Mouse (Mus musculus): Measurements from ENCODE around the gene Gm49383. TPM values are rescaled to one million over a fixed set of nuclear protein-coding genes. Genes with fewer than 3 reads are reported as not detected.
A peak's percentile ranks its signal among the peaks of the same experiment; 100 is the strongest.

Gm49383 gene
- polyA plus RNA-seq, 1 experiment from 2014 or later, result 18.2 TPM

GRCm38 (mm10) chr12:69158366-69158764 is 38.5 kb downstream of the Gm49383 start:
- Histone ChIP-seq H3K27ac (replicated peaks) (peak overlapping the region; percentile 96), H3K4me3 (peak overlapping the region; percentile 73), H3K27me3 (no peaks in the 10 kb centered on the region), H3K4me2 (peak overlapping the region; percentile 74), H3K9ac (peak overlapping the region; percentile 89), H3K36me3 (peaks cover 21% of the 10 kb centered on the region), H3K4me1 (replicated peaks) (peaks cover 13% of the 10 kb centered on the region), H3K9me3 (no peaks in the 10 kb centered on the region)
- 1% methylated on average over 19 of the region's 19 CpGs for WGBS
- no peak for ATAC-seq (ENCODE audit: low read depth)

DNA sequence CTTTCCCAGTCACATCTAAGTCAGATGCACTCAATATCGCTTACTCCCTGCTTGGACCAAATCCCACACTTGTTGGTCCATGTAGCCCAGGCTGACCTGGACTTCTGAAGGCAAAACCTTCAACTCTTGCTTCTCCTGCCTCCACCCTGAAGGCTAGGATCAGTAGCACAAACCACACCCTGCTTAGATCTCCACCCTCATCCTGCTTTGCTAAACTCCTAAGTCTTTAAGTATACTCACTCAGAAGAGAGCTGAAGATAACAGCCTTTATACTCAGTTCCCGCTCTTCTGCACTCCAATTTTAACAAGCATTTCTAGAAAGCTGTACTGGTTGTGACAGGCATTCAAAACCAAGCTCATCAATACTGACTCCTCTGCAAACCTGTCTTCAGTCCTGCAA is 39.8 kb downstream of the Gm49383 start:
- 95% methylated on average over 2 of the region's 2 CpGs for WGBS
- H3K4me1 ChIP-seq (replicated peaks), result peaks cover 13% of the 10 kb centered on the region
- no peak overlapping the region for H3K9ac ChIP-seq
- H3K27me3 ChIP-seq, result no peaks in the 10 kb centered on the region
- no peaks in the 10 kb centered on the region for H3K9me3 ChIP-seq
- no peak overlapping the region for H3K4me3 ChIP-seq
- H3K36me3 ChIP-seq, result peaks cover 21% of the 10 kb centered on the region
- no peak overlapping the region; the same call in 1 of the 2 replicates for H3K4me2 ChIP-seq
- no peak for ATAC-seq (ENCODE audit: low read depth)
- no peak overlapping the region for H3K27ac ChIP-seq (replicated peaks)

DNA sequence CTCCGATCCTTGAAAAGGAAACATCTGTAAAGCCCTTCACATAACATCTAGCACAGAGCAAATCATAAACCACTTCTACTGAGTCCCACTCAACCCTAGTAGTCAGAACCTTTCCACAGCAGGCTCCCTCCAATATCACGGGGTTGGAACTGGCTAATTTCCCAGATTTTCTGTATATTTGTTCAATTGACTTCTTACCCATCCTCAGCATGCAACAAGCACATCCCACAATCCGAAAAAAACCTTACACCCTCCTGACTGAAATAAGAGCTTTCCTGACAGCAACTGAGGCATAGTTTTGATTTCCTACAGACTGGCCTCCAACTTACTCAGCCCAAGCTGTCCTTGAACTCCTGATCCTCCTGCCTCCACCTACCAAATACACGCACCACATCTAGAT is 40.5 kb downstream of the Gm49383 start:
- H3K9me3 ChIP-seq, result no peaks in the 10 kb centered on the region
- H3K27me3 ChIP-seq, result no peaks in the 10 kb centered on the region
- 84% methylated on average over 4 of the region's 4 CpGs for WGBS
- ATAC-seq (ENCODE audit: low read depth), result no peak
- H3K36me3 ChIP-seq, result peaks cover 21% of the 10 kb centered on the region
- peaks cover 13% of the 10 kb centered on the region for H3K4me1 ChIP-seq (replicated peaks)
- H3K27ac ChIP-seq (replicated peaks), result no peak overlapping the region
- no peak overlapping the region for H3K9ac ChIP-seq
- H3K4me2 ChIP-seq, result no peak overlapping the region
- no peak overlapping the region for H3K4me3 ChIP-seq

DNA sequence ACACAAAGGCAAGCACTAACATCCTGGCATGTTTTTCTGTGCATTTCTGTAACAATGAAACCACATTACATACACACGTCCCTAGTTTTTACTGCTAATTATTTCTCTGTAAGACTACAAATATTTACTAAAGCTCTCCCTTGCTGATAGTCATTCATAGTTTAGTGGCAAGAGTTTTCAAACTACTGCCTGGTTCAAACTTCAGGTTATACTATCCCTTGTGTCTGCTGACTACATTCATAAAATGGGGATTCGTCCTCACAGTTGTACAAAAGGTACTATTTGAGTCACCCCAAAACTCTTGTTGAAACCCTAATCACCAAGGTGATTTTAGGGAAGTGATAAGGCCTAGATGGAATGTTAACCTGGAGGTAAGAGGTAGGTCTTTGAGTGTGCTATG is 41.0 kb downstream of the Gm49383 start:
- Histone ChIP-seq H3K27me3 (no peaks in the 10 kb centered on the region), H3K4me3 (no peak overlapping the region), H3K9me3 (no peaks in the 10 kb centered on the region), H3K27ac (replicated peaks) (no peak overlapping the region), H3K4me2 (no peak overlapping the region), H3K9ac (no peak overlapping the region), H3K36me3 (peaks cover 21% of the 10 kb centered on the region), H3K4me1 (replicated peaks) (peaks cover 13% of the 10 kb centered on the region)
- no peak for ATAC-seq (ENCODE audit: low read depth)
- WGBS, result 84% methylated on average over 2 of the region's 2 CpGs

DNA sequence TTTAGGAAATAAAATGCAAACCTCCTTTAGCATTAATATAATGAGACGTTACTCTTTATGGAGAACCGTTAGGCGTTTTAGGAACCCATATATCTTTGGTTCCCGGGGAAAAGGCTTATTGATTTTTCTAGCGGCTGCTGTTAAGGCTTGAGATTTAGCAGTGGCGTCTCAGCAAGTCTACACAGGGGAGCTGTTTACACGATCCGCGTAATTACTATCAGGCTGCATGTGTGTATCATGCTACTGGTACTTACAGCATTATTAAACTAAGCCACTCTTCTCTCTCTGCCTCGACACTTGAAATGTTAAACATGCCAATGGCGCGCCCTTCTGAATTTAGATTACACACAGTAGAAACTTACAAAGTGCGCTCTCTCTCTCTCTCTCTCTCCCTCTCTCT is 46.9 kb downstream of the Gm49383 start:
- H3K9me3 ChIP-seq, result no peaks in the 10 kb centered on the region

DNA sequence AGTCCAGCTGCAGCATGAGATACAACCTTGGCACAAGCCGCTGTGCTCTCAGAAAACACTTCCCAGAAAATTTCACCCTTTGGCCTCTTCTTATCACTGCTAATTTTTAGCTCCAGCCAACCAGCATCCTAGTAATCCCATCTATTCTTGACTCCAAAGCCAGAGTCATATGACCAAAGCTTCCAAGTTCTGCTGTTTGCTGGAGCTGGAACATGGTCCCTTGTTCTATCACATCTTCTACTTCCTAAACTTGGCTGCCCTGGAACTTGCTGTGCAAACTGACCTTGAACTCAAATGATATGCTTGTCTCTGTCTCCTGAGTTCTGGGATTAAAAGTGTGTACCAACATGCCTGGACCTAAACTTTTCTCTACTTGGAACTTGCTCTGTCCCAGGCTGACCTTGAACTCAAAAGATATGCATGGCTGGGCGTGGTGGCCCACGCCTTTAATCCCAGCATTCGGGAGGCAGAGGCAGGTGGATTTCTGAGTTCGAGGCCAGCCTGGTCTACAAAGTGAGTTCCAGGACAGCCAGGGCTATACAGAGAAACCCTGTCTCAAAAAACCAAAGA is 49.7 kb downstream of the Gm49383 start:
- no peak overlapping the region for H3K9ac ChIP-seq
- WGBS, result 91% methylated on average over 5 of the region's 5 CpGs
- H3K9me3 ChIP-seq, result no peaks in the 10 kb centered on the region
- H3K4me3 ChIP-seq, result no peak overlapping the region
- H3K4me2 ChIP-seq, result no peak overlapping the region
- H3K4me1 ChIP-seq (replicated peaks), result peaks cover 21% of the 10 kb centered on the region
- no peaks in the 10 kb centered on the region for H3K36me3 ChIP-seq
- H3K27ac ChIP-seq (replicated peaks), result no peak overlapping the region
- no peak for ATAC-seq (ENCODE audit: low read depth)
- H3K27me3 ChIP-seq, result no peaks in the 10 kb centered on the region

More for the DNA sequence above, 46.9 kb downstream of the Gm49383 start:
- Histone ChIP-seq H3K4me1 (replicated peaks) (peaks cover 21% of the 10 kb centered on the region), H3K9ac (no peak overlapping the region), H3K36me3 (no peaks in the 10 kb centered on the region), H3K4me2 (peak overlapping the region; percentile 24), H3K4me3 (no peak overlapping the region), H3K27ac (replicated peaks) (peak overlapping the region; percentile 72), H3K27me3 (no peaks in the 10 kb centered on the region)
- ATAC-seq (ENCODE audit: low read depth), result peak; percentile 86
- WGBS, result 52% methylated on average over 13 of the region's 13 CpGs

DNA sequence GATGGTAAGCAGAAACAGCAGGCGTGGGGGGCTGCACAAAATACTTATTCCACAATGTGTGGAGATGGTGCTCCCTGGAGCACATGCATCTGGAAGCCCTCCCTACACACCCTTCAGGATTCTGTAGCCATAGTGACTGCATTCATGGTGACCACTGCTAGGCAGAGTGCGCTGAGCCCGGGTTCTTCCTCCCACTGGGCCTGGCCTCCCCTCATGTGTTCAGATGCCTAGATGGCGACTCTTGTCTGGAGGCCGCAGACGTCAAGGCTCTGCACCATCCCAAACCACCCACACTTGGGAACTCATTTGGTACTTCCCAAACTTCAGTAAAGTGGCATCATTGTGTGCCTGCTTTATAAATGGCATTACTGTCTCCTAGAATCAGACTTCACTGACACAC is 53.4 kb downstream of the Gm49383 start:
- no peak for ATAC-seq (ENCODE audit: low read depth)
- H3K27me3 ChIP-seq, result no peaks in the 10 kb centered on the region

DNA sequence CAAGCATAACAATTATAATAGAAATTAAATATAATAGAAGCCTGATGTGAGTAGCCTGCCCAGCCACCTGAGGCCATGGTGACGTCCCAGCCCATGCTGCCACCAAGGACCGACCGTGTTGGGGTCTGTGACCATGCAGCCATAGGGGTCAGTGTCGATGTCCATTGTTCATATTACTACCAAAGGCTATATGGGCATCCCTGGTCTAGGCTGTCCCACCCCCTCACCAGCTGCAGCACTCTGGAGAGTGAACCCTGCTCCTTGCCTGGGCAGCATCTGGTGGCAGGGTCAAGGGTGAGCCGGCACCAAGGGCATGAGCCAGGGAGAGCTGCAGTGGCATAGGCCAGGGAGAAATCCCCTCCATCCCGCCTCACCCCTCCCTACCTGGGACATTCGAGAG is 57.1 kb downstream of the Gm49383 start:
- 90% methylated on average over 7 of the region's 7 CpGs for WGBS
- no peak for ATAC-seq (ENCODE audit: low read depth)

More for the DNA sequence above, 53.4 kb downstream of the Gm49383 start:
- Histone ChIP-seq H3K27ac (replicated peaks) (no peak overlapping the region), H3K4me2 (no peak overlapping the region), H3K9me3 (no peaks in the 10 kb centered on the region), H3K4me3 (no peak overlapping the region), H3K9ac (no peak overlapping the region), H3K4me1 (replicated peaks) (peaks cover 5% of the 10 kb centered on the region), H3K36me3 (no peaks in the 10 kb centered on the region)
- 71% methylated on average over 6 of the region's 6 CpGs for WGBS

DNA sequence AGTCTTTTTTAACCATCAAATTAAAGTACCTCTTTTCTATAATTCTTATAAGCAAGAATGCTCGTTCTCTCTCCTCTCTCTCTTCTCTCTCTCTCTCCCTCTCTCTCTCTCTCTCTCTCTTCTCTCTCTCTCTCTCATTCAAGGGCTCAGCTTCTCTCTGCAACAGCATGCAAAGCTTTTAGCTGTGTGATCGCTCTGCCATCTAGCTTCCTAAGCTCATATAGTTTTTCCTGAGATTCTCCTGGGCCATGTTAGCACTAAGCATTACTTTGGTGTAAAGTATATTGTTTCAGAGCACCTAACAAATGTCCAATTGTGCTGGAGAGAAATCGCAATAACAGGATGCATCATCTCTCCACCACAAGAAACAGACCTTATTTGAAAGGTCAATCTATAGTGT is 57.7 kb downstream of the Gm49383 start:
- Histone ChIP-seq H3K27me3 (no peaks in the 10 kb centered on the region), H3K9ac (no peak overlapping the region), H3K4me1 (replicated peaks) (no peaks in the 10 kb centered on the region), H3K4me3 (no peak overlapping the region), H3K9me3 (no peaks in the 10 kb centered on the region), H3K27ac (replicated peaks) (no peak overlapping the region), H3K36me3 (no peaks in the 10 kb centered on the region), H3K4me2 (no peak overlapping the region)
- ATAC-seq (ENCODE audit: low read depth), result no peak
- WGBS, result 95% methylated on average over 3 of the region's 3 CpGs

More for the DNA sequence above, 57.1 kb downstream of the Gm49383 start:
- H3K9ac ChIP-seq, result no peak overlapping the region
- H3K9me3 ChIP-seq, result no peaks in the 10 kb centered on the region
- no peak overlapping the region for H3K27ac ChIP-seq (replicated peaks)
- H3K4me1 ChIP-seq (replicated peaks), result no peaks in the 10 kb centered on the region
- no peaks in the 10 kb centered on the region for H3K36me3 ChIP-seq
- no peak overlapping the region for H3K4me3 ChIP-seq
- no peaks in the 10 kb centered on the region for H3K27me3 ChIP-seq
- no peak overlapping the region for H3K4me2 ChIP-seq

Small RNA genes within 50 kb of the gene (microRNA-seq; reads per million reads assigned to microRNA genes)
- gene Gm47287 (not detected), gene Gm47295 (not detected)

Other genes starting within 250 kb of the Gm49383 start
- 1,017 and 1,154 TPM in 2 replicates for gene Rps29, start 37.9 kb downstream of the Gm49383 start, polyA plus RNA-seq (2015; fragmentation: Nextera tagmentation; extraction: Ambion mirVana)
- 5.1 and 6.0 TPM in 2 replicates for gene Lrr1, start 28.3 kb downstream of the Gm49383 start, polyA plus RNA-seq (2015; fragmentation: Nextera tagmentation; extraction: Ambion mirVana)
- gene Rpl36al, start 13.0 kb downstream of the Gm49383 start, polyA plus RNA-seq (2015; fragmentation: Nextera tagmentation; extraction: Ambion mirVana), result 422 and 474 TPM in 2 replicates
- gene Mgat2, start 12.9 kb downstream of the Gm49383 start, polyA plus RNA-seq (2015; fragmentation: Nextera tagmentation; extraction: Ambion mirVana), result 38.5 and 42.2 TPM in 2 replicates
- 7.0 and 7.6 TPM in 2 replicates for gene Dnaaf2, start 1.3 kb upstream of the Gm49383 start, polyA plus RNA-seq (2015; fragmentation: Nextera tagmentation; extraction: Ambion mirVana)
- gene Gm49384, start 7.2 kb upstream of the Gm49383 start, polyA plus RNA-seq (2015; fragmentation: Nextera tagmentation; extraction: Ambion mirVana), result 15.1 and 16.3 TPM in 2 replicates
- 4.1 and 7.1 TPM in 2 replicates for gene Pole2, start 31.1 kb upstream of the Gm49383 start, polyA plus RNA-seq (2015; fragmentation: Nextera tagmentation; extraction: Ambion mirVana)
- gene Klhdc1, start 44.1 kb upstream of the Gm49383 start, polyA plus RNA-seq (2015; fragmentation: Nextera tagmentation; extraction: Ambion mirVana), result 8.4 and 9.8 TPM in 2 replicates
- 293 and 300 TPM in 2 replicates for gene Klhdc2, start 99.6 kb upstream of the Gm49383 start, polyA plus RNA-seq (2015; fragmentation: Nextera tagmentation; extraction: Ambion mirVana)
- 96.5 and 100 TPM in 2 replicates for gene Nemf, start 160.1 kb upstream of the Gm49383 start, polyA plus RNA-seq (2015; fragmentation: Nextera tagmentation; extraction: Ambion mirVana)
- 32.6 and 34.5 TPM in 2 replicates for gene Arf6, start 175.0 kb upstream of the Gm49383 start, polyA plus RNA-seq (2015; fragmentation: Nextera tagmentation; extraction: Ambion mirVana)
- 0.71 and 1.3 TPM in 2 replicates for gene Gm9887, start 175.4 kb upstream of the Gm49383 start, polyA plus RNA-seq (2015; fragmentation: Nextera tagmentation; extraction: Ambion mirVana)